Mouse (Mus musculus): ENCODE results near the gene Sirt4. TPM values are rescaled to one million over a fixed set of nuclear protein-coding genes. Genes with fewer than 3 reads are reported as not detected.

Sirt4 gene
- polyA plus RNA-seq (2012; rRNA removed): 11.4 and 13.2 TPM in 2 replicates

GRCm38 (mm10) chr5:115483947-115484920 lies at the start of gene Sirt4:
Gene Sirt4, minus strand, starts transcription at chr5:115484725.

GRCm38 (mm10) chr5:115506454-115507201 lies 22.1 kb upstream of the Sirt4 start, which contains the start of gene Pxn:
Gene Pxn, plus strand, starts transcription at chr5:115506676.

DNA sequence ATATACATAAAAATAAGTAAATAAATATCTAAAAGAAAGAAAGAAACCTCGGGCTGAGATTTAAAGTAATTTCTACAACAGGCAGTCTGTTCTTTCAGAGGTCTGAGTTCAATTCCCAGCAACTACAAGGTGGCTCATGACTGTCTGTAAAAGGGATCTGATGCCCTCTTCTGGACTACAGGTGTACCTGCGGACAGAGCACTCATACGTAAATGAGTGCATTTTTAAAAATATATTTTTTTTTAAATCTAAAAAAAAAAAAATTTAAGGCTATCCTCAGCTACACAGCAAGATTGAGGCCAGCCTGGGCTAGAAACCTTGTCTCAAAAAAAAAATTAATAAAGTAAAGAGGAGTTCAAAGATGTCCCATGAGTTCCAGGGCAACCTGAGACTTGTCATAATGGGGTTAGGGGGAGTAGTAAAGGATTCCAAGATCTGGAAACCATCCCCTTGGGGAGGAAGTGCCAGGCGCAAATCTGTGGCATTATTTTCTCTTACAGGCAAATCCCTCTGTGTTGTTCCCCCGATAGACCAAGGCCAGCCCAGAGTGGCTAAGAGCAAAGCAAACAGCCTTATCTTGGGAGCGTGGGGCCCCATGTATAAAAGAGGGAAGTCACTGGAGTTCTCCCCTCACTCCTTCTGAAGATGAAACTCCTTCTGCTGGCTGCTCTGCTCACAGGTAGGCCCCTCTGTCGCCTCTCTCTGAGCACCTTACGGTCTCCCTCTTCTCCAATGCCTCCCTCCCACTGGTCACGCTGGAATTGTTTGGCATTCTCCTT lies 18.7 kb downstream of the Sirt4 start, which contains the start of gene Pla2g1b:
Gene Pla2g1b, plus strand, starts transcription at position 621 of the 779 bp plus-strand sequence.

GRCm38 (mm10) chr5:115429359-115430186 lies 55.0 kb downstream of the Sirt4 start, which contains the start of gene Msi1:
Gene Msi1, plus strand, starts transcription at chr5:115429599.

Other genes with a start within 250 kb of the Sirt4 start
- 40.6 and 139 TPM in 2 replicates for gene Pop5, start 248.9 kb downstream of the Sirt4 start, polyA plus RNA-seq (2012; rRNA removed)
- 73.9 and 104 TPM in 2 replicates for gene Rnf10, start 211.8 kb downstream of the Sirt4 start, polyA plus RNA-seq (2012; rRNA removed)
- gene Coq5, start 205.1 kb downstream of the Sirt4 start, polyA plus RNA-seq (2012; rRNA removed): 4.9 and 5.8 TPM in 2 replicates
- 51.1 and 79.2 TPM in 2 replicates for gene Dynll1, start 183.7 kb downstream of the Sirt4 start, polyA plus RNA-seq (2012; rRNA removed)
- 10.4 and 21.9 TPM in 2 replicates for gene Srsf9, start 157.5 kb downstream of the Sirt4 start, polyA plus RNA-seq (2012; rRNA removed)
- 3.6 and 4.2 TPM in 2 replicates for gene Gatc, start 143.5 kb downstream of the Sirt4 start, polyA plus RNA-seq (2012; rRNA removed)
- 4.2 and 4.3 TPM in 2 replicates for gene Triap1, start 143.5 kb downstream of the Sirt4 start, polyA plus RNA-seq (2012; rRNA removed)
- gene Cox6a1, start 135.7 kb downstream of the Sirt4 start, polyA plus RNA-seq (2012; rRNA removed): 2,279 and 5,235 TPM in 2 replicates
- gene Msi1, start 55.1 kb downstream of the Sirt4 start, polyA plus RNA-seq (2012; rRNA removed): 8.2 and 8.9 TPM in 2 replicates
- 22,403 and 37,455 TPM in 2 replicates for gene Pla2g1b, start 18.5 kb downstream of the Sirt4 start, polyA plus RNA-seq (2012; rRNA removed)
- gene Pxn, start 22.0 kb upstream of the Sirt4 start, polyA plus RNA-seq (2012; rRNA removed): 48.3 and 55.4 TPM in 2 replicates
- gene Rplp0, start 74.7 kb upstream of the Sirt4 start, polyA plus RNA-seq (2012; rRNA removed): 1,163 and 1,311 TPM in 2 replicates
- gene Gcn1l1, start 80.5 kb upstream of the Sirt4 start, polyA plus RNA-seq (2012; rRNA removed): 14.9 and 16.2 TPM in 2 replicates
- gene Rab35, start 147.2 kb upstream of the Sirt4 start, polyA plus RNA-seq (2012; rRNA removed): 39.1 and 58.7 TPM in 2 replicates
- 29.1 and 31.4 TPM in 2 replicates for gene Bicdl1, start 246.9 kb upstream of the Sirt4 start, polyA plus RNA-seq (2012; rRNA removed)

Measured in stomach, adult 2 months (tissue).